Mouse (Mus musculus): Measurements from ENCODE around the gene Mcts1. TPM values are rescaled to one million over a fixed set of nuclear protein-coding genes. Genes with fewer than 3 reads are reported as not detected.

Gene Mcts1
- polyA plus RNA-seq, 1 experiment from 2014 or later = 62.4 TPM

DNA sequence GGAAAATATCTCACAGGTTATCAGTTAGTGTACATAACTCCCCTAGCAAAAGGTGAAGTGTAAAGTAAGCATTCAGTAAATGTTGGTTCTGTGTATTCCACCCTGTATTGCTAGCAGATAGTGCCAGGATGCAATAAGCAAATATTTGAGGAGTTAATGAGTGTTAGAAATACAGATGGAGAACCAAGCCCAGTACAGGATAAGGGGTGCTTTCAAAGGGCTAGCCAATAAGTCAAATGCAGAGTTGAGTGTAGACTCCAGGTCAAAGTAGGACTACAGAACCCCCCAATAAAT lies 35.2 kb downstream of the Mcts1 start:
- H3K4me1 ChIP-seq (ENCODE audit: control insufficient read depth in 2 of 2, insufficient read depth in 2 of 2, low read length in 2 of 2) = no peaks in the 10 kb centered on the region
- no peaks in the 10 kb centered on the region for H3K9me3 ChIP-seq (ENCODE audit: control insufficient read depth, low read length)
- peak overlapping the region; percentile 55; the same call in 1 of the 2 replicates for H3K9ac ChIP-seq (ENCODE audit: low read length)
- peak overlapping the region; percentile 34 to 49; a peak in 2 of 4 replicates for H3K4me3 ChIP-seq (ENCODE audit: control insufficient read depth in 1 of 2, insufficient read depth in 1 of 2, low read depth in 1 of 2, low read length in 2 of 2)
- no peaks in the 10 kb centered on the region for H3K27me3 ChIP-seq (ENCODE audit: control insufficient read depth, insufficient read depth, low read length)
- peak overlapping the region; percentile 44 to 53; a peak in 1 of 4 replicates for H3K27ac ChIP-seq (replicated peaks in 1 of 2; ENCODE audit: control insufficient read depth in 1 of 2, insufficient read depth in 1 of 2, low read depth in 2 of 2, low read length in 2 of 2)
- ATAC-seq (ENCODE audit: insufficient number of reproducible peaks, insufficient read depth, low FRiP score, low read depth) = no peak
- H3K36me3 ChIP-seq (ENCODE audit: control insufficient read depth, insufficient read depth, low read length) = no peaks in the 10 kb centered on the region
- peak overlapping the region; percentile 61 for H3K4me2 ChIP-seq (ENCODE audit: low read length)

DNA sequence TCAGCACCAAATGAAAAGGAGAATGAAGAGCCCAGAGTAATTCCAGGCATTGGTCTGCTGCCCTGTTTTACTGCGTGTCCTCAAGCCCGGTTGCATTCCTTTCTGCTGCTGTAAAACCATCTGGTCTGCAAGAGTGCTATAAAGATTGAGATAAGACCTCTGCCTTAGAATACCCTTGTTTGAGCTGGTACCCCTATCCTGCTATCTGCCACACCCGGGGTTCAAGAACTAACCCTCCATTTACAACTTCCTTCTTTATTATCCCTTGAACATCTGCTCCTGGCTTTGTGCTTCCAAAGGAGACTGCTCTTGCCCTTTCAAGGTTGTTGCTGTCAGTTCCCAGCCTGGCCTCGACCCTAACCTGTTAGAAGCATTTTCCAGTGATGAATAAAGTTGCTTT lies 41.1 kb downstream of the Mcts1 start:
- Histone ChIP-seq H3K27ac (replicated peaks in 1 of 2; ENCODE audit: control insufficient read depth in 1 of 2, insufficient read depth in 1 of 2, low read depth in 2 of 2, low read length in 2 of 2) (0 out of 4 replicates have a peak overlapping the region, but pooled peaks of 1 of the 2 experiments have one; percentile 9), H3K9me3 (ENCODE audit: control insufficient read depth, low read length) (no peaks in the 10 kb centered on the region), H3K4me3 (ENCODE audit: control insufficient read depth in 1 of 2, insufficient read depth in 1 of 2, low read depth in 1 of 2, low read length in 2 of 2) (no peak overlapping the region), H3K4me1 (ENCODE audit: control insufficient read depth in 2 of 2, insufficient read depth in 2 of 2, low read length in 2 of 2) (peaks cover 0 to 2% of the 10 kb centered on the region in 2 experiments; a peak in 1 of 4 replicates), H3K9ac (ENCODE audit: low read length) (no peak overlapping the region), H3K4me2 (ENCODE audit: low read length) (no peak overlapping the region), H3K36me3 (ENCODE audit: control insufficient read depth, insufficient read depth, low read length) (no peaks in the 10 kb centered on the region), H3K27me3 (ENCODE audit: control insufficient read depth, insufficient read depth, low read length) (no peaks in the 10 kb centered on the region)
- ATAC-seq (ENCODE audit: insufficient number of reproducible peaks, insufficient read depth, low FRiP score, low read depth) = no peak
- 22% methylated on average over 4 of the region's 4 CpGs for WGBS

DNA sequence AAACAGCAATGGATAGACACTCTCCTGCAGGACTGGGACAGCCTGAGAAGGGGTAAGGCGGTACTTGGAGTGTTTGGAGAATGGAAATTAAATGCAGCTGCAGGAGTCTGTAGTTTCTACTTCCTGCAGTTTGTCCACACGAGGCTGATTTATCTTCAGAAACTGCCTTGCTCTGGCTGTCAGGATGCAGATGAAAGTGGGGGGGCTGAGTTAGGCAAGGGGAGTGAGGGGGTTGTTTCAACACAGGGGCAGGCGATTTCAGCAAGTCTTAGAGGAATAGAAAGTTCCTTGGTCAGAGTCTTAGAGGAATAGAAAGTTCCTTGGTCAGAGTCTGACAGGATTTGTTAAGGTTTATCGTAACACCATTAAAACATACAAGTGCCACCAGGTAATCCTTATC lies 41.8 kb downstream of the Mcts1 start:
- Histone ChIP-seq H3K27ac (replicated peaks in 1 of 2; ENCODE audit: control insufficient read depth in 1 of 2, insufficient read depth in 1 of 2, low read depth in 2 of 2, low read length in 2 of 2) (no peak overlapping the region), H3K27me3 (ENCODE audit: control insufficient read depth, insufficient read depth, low read length) (no peaks in the 10 kb centered on the region), H3K4me3 (ENCODE audit: control insufficient read depth in 1 of 2, insufficient read depth in 1 of 2, low read depth in 1 of 2, low read length in 2 of 2) (no peak overlapping the region), H3K9ac (ENCODE audit: low read length) (no peak overlapping the region), H3K9me3 (ENCODE audit: control insufficient read depth, low read length) (no peaks in the 10 kb centered on the region), H3K4me1 (ENCODE audit: control insufficient read depth in 2 of 2, insufficient read depth in 2 of 2, low read length in 2 of 2) (peaks cover 0 to 2% of the 10 kb centered on the region in 2 experiments; a peak in 1 of 4 replicates), H3K4me2 (ENCODE audit: low read length) (no peak overlapping the region), H3K36me3 (ENCODE audit: control insufficient read depth, insufficient read depth, low read length) (no peaks in the 10 kb centered on the region)
- 61% methylated on average over 4 of the region's 4 CpGs for WGBS
- no peak for ATAC-seq (ENCODE audit: insufficient number of reproducible peaks, insufficient read depth, low FRiP score, low read depth)

DNA sequence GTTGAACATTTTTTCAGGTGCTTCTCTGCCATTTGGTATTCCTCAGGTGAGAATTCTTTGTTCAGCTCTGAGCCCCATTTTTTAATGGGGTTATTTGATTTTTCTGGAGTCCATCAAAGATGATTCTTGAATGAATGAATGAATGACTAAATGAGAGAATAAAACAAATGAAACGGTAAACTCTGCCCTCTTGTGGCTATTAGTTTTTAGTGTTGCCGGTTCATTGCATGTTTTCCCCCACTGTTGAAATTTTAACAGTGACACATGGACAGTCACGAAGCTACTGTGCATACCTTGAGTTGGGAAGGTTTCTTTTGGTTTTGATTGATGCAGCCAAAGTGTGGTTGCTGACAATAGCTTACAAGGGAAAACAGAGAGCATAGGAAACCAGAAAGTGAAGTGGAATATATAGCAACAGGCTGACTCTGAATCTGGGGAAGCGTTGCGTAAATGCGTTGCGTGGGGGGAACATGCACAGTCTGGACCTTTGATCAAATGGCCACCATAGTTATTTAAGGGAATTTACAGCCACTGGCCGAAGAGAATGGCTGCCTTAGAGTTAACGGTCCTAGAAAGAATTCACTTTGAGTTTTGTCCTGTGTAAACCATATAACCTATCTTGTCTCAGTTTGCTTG lies 50.1 kb downstream of the Mcts1 start:
- ATAC-seq (ENCODE audit: insufficient number of reproducible peaks, insufficient read depth, low FRiP score, low read depth) = no peak
- WGBS = 64% methylated on average over 9 of the region's 9 CpGs

DNA sequence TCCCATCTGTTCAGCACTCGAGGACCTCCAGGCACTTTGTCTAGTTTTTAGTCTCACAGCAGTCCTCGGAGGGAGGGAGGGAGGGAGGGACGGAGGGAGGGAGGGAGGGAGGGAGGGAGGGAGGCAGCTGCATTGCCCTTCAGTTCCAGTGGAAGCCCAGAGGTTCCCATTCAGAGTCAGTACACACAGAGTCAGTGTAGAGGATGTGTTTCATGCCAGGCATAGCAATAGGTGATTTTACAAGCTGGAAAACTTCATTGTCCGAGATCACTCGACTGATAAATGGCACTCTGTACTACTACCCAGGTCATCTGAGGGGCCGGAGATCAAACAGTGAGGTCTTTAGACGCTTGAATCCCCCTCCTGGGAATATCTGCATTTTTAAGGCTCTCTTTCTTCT lies 50.8 kb downstream of the Mcts1 start:
- H3K4me1 ChIP-seq (ENCODE audit: control insufficient read depth in 2 of 2, insufficient read depth in 2 of 2, low read length in 2 of 2) = no peaks in the 10 kb centered on the region
- H3K27me3 ChIP-seq (ENCODE audit: control insufficient read depth, insufficient read depth, low read length) = no peaks in the 10 kb centered on the region
- peaks cover 6% of the 10 kb centered on the region; the same call in 1 of the 2 replicates for H3K9me3 ChIP-seq (ENCODE audit: control insufficient read depth, low read length)
- H3K9ac ChIP-seq (ENCODE audit: low read length) = no peak overlapping the region
- H3K4me3 ChIP-seq (ENCODE audit: control insufficient read depth in 1 of 2, insufficient read depth in 1 of 2, low read depth in 1 of 2, low read length in 2 of 2) = no peak overlapping the region
- no peaks in the 10 kb centered on the region for H3K36me3 ChIP-seq (ENCODE audit: control insufficient read depth, insufficient read depth, low read length)
- no peak overlapping the region for H3K27ac ChIP-seq (replicated peaks in 1 of 2; ENCODE audit: control insufficient read depth in 1 of 2, insufficient read depth in 1 of 2, low read depth in 2 of 2, low read length in 2 of 2)
- 46% methylated on average over 5 of the region's 7 CpGs for WGBS
- no peak overlapping the region for H3K4me2 ChIP-seq (ENCODE audit: low read length)
- no peak for ATAC-seq (ENCODE audit: insufficient number of reproducible peaks, insufficient read depth, low FRiP score, low read depth)

More for the DNA sequence above, 50.1 kb downstream of the Mcts1 start:
- H3K36me3 ChIP-seq (ENCODE audit: control insufficient read depth, insufficient read depth, low read length) = no peaks in the 10 kb centered on the region
- no peaks in the 10 kb centered on the region for H3K4me1 ChIP-seq (ENCODE audit: control insufficient read depth in 2 of 2, insufficient read depth in 2 of 2, low read length in 2 of 2)
- no peak overlapping the region for H3K4me2 ChIP-seq (ENCODE audit: low read length)
- H3K9me3 ChIP-seq (ENCODE audit: control insufficient read depth, low read length) = peaks cover 6% of the 10 kb centered on the region; the same call in 1 of the 2 replicates
- H3K9ac ChIP-seq (ENCODE audit: low read length) = no peak overlapping the region
- no peaks in the 10 kb centered on the region for H3K27me3 ChIP-seq (ENCODE audit: control insufficient read depth, insufficient read depth, low read length)
- no peak overlapping the region for H3K4me3 ChIP-seq (ENCODE audit: control insufficient read depth in 1 of 2, insufficient read depth in 1 of 2, low read depth in 1 of 2, low read length in 2 of 2)
- H3K27ac ChIP-seq (replicated peaks in 1 of 2; ENCODE audit: control insufficient read depth in 1 of 2, insufficient read depth in 1 of 2, low read depth in 2 of 2, low read length in 2 of 2) = no peak overlapping the region

DNA sequence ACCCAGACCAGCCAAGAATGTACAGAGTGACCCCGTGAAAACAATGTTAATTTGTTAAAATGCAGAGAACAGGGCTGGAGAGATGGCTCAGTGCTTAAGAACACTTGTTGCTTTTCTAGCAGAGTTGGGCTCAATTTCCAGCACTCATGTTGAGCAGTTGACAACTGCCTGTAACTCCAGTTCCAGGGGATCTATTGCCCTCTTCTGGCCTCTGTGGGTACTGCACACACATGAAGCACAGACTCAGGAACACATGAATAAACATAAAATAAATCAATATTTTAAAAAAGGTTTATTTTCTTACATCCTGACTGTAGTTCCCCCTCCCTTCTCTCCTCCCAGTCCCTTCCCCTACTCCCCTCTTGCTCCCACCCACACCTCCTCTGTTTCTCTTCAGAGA lies 52.8 kb downstream of the Mcts1 start:
- no peak for ATAC-seq (ENCODE audit: insufficient number of reproducible peaks, insufficient read depth, low FRiP score, low read depth)
- no peaks in the 10 kb centered on the region for H3K4me1 ChIP-seq (ENCODE audit: control insufficient read depth in 2 of 2, insufficient read depth in 2 of 2, low read length in 2 of 2)
- no peak overlapping the region for H3K4me2 ChIP-seq (ENCODE audit: low read length)
- WGBS = 79% methylated on average over 1 of the region's 1 CpGs
- H3K27ac ChIP-seq (replicated peaks in 1 of 2; ENCODE audit: control insufficient read depth in 1 of 2, insufficient read depth in 1 of 2, low read depth in 2 of 2, low read length in 2 of 2) = no peak overlapping the region
- no peaks in the 10 kb centered on the region for H3K27me3 ChIP-seq (ENCODE audit: control insufficient read depth, insufficient read depth, low read length)
- peaks cover 6% of the 10 kb centered on the region; the same call in 1 of the 2 replicates for H3K9me3 ChIP-seq (ENCODE audit: control insufficient read depth, low read length)
- no peak overlapping the region for H3K9ac ChIP-seq (ENCODE audit: low read length)
- no peaks in the 10 kb centered on the region for H3K36me3 ChIP-seq (ENCODE audit: control insufficient read depth, insufficient read depth, low read length)
- H3K4me3 ChIP-seq (ENCODE audit: control insufficient read depth in 1 of 2, insufficient read depth in 1 of 2, low read depth in 1 of 2, low read length in 2 of 2) = no peak overlapping the region

DNA sequence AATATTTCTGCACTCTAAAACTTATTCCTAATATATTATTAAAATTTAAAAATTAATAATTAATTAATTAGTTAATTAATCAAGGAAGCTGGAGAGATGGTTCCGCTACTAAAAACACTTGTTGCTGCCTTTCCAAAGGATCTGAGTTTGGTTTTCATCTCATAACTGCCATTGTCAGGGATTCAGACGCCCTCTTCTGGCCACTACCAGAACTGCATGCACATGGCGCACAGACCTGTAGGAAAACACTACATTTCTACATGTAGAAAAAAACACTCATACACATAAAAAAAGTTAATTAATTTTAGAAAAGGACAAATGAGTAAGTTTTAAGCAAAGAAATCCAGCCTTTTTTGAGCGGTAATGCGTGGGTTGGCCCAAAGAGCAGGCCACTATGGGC lies 54.3 kb downstream of the Mcts1 start:
- no peak overlapping the region for H3K4me3 ChIP-seq (ENCODE audit: control insufficient read depth in 1 of 2, insufficient read depth in 1 of 2, low read depth in 1 of 2, low read length in 2 of 2)
- 84% methylated on average over 5 of the region's 5 CpGs for WGBS
- no peaks in the 10 kb centered on the region for H3K27me3 ChIP-seq (ENCODE audit: control insufficient read depth, insufficient read depth, low read length)
- H3K27ac ChIP-seq (replicated peaks in 1 of 2; ENCODE audit: control insufficient read depth in 1 of 2, insufficient read depth in 1 of 2, low read depth in 2 of 2, low read length in 2 of 2) = no peak overlapping the region
- no peaks in the 10 kb centered on the region for H3K36me3 ChIP-seq (ENCODE audit: control insufficient read depth, insufficient read depth, low read length)
- ATAC-seq (ENCODE audit: insufficient number of reproducible peaks, insufficient read depth, low FRiP score, low read depth) = no peak
- H3K4me2 ChIP-seq (ENCODE audit: low read length) = no peak overlapping the region
- no peak overlapping the region for H3K9ac ChIP-seq (ENCODE audit: low read length)
- peaks cover 6% of the 10 kb centered on the region; the same call in 1 of the 2 replicates for H3K9me3 ChIP-seq (ENCODE audit: control insufficient read depth, low read length)
- no peaks in the 10 kb centered on the region for H3K4me1 ChIP-seq (ENCODE audit: control insufficient read depth in 2 of 2, insufficient read depth in 2 of 2, low read length in 2 of 2)

All from heart, embryonic 14.5 days (tissue).